Mouse (Mus musculus) lung, postnatal 0 days (tissue): ENCODE results near the gene Naa38.
A peak's percentile ranks its signal among the peaks of the same experiment; 100 is the strongest.

Source experiments
- CTCF ChIP-seq: IDR thresholded peaks from 2 replicates; pipeline ENCODE4 v1.5.1; 2016; ENCODE audit warnings: antibody characterized with exemption, mild to moderate bottlenecking
- EP300 ChIP-seq: IDR thresholded peaks from 2 replicates; pipeline ENCODE4 v1.6.1; 2016; ENCODE audit warnings: antibody characterized with exemption, mild to moderate bottlenecking, control low read depth

DNA sequence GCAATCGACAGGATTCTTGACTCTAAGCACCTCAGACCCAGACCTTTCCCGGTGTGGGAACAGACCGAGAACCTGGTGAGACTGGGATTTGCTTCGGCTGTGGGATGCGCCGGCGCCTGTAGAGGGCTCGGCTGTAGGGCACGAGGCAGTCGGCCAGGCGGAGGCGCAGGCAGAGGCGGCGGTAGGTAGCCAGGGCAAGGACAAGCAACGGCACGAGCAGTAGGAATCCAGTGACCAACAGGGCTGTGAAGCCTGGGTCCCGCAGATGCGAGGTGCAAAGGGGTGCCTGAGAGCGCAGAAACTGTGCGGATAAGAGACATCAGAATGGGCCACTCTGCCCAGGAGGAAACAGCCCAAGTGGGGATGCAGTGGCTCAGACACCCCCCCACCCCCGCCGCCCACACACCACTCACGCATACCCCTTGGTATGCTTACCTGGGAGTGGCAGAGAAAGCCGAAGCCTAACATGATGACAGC is 2.3 kb downstream of the Naa38 start:
- TF ChIP-seq EP300 (no peak), CTCF (peak; percentile 48)
